Mouse (Mus musculus) urinary bladder, postnatal 36 days (tissue): ENCODE measurements around the gene Scn1b.

ENCODE experiments used
- DNase-seq, 2 experiments: peaks; one replicate each; pipeline ENCODE4 v3.0.0; 2022; ENCODE audit warnings: low spot score in 2 of 2, mixed read lengths in 1 of 2

Gene Scn1b

GRCm38 (mm10) chr7:31149751-31150565 is 23.2 kb upstream of the Scn1b start:
- no peak for DNase-seq

GRCm38 (mm10) chr7:31149271-31149670 is 22.5 kb upstream of the Scn1b start:
- DNase-seq: no peak

GRCm38 (mm10) chr7:31148756-31149155 is 22.0 kb upstream of the Scn1b start:
- DNase-seq: peak in 1 of 2 experiments; percentile 63

- no peak for DNase-seq
These were observed 21.3 kb upstream of the Scn1b start for GRCm38 (mm10) chr7:31148086-31148485.

GRCm38 (mm10) chr7:31145596-31146160 is 18.9 kb upstream of the Scn1b start:
- DNase-seq: no peak

- no peak for DNase-seq
These were observed 18.1 kb upstream of the Scn1b start for GRCm38 (mm10) chr7:31144886-31145285.

- DNase-seq: no peak
These were observed 14.1 kb upstream of the Scn1b start for GRCm38 (mm10) chr7:31140941-31141340.

GRCm38 (mm10) chr7:31140302-31140701 is 13.5 kb upstream of the Scn1b start:
- no peak for DNase-seq

GRCm38 (mm10) chr7:31139765-31140164 is 13.0 kb upstream of the Scn1b start:
- peak in 1 of 2 experiments; percentile 60 for DNase-seq

GRCm38 (mm10) chr7:31135717-31136116 is 8.9 kb upstream of the Scn1b start:
- DNase-seq: no peak

- DNase-seq: no peak
These were observed 5.1 kb upstream of the Scn1b start for GRCm38 (mm10) chr7:31131866-31132265.

GRCm38 (mm10) chr7:31130841-31131240 is 4.0 kb upstream of the Scn1b start:
- DNase-seq: no peak

- no peak for DNase-seq
These were observed 3.4 kb upstream of the Scn1b start for GRCm38 (mm10) chr7:31130197-31130596.

- no peak for DNase-seq
These were observed 1.4 kb upstream of the Scn1b start for GRCm38 (mm10) chr7:31128157-31128705.

- no peak for DNase-seq
These were observed 522 bp downstream of the Scn1b start for GRCm38 (mm10) chr7:31126211-31126751.

- no peak for DNase-seq
These were observed 1.7 kb downstream of the Scn1b start for GRCm38 (mm10) chr7:31125116-31125515.

- DNase-seq: no peak
These were observed 2.4 kb downstream of the Scn1b start for GRCm38 (mm10) chr7:31124381-31124780.

- DNase-seq: no peak
These were observed 3.1 kb downstream of the Scn1b start for GRCm38 (mm10) chr7:31123697-31124096.

- DNase-seq: no peak
These were observed 3.9 kb downstream of the Scn1b start for GRCm38 (mm10) chr7:31122641-31123631.

- DNase-seq: no peak
These were observed 7.2 kb downstream of the Scn1b start for GRCm38 (mm10) chr7:31119556-31119955.

GRCm38 (mm10) chr7:31118486-31118885 is 8.3 kb downstream of the Scn1b start:
- no peak for DNase-seq

GRCm38 (mm10) chr7:31117465-31117864 is 9.3 kb downstream of the Scn1b start:
- DNase-seq: no peak
